In the genomic region with DNA sequence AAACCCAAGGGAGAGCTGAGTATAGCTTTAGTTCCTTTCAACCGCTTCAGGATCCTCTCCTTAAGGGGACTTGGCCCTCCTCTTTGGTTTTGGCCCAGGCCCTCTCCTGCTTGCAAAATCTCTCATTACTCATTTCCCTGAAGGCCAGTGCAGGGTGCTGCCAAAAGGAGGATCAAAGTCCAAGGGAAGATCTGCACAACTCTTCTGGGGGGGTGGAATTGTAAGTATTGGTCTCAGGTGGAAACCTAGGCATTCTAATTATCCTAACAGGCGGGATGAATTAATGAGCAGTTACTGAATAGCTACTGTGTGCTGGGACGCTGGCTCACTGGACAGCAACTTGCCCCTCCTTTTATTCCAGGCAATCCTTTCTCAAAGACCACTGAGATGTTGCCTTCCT, we compare ENCODE assay signal across 11 mouse cellular contexts.
DNase-seq lines count a peak whose midpoint lies in the region; ATAC-seq and TF ChIP-seq lines count a peak whose summit lies in the region.
"Had no signal": no experiment of that assay in that cellular context is flagged by ENCODE, and none has a peak within 500 bp of the region (broad histone marks: within the 10 kb centered on the region; RNA-seq: fewer than 3 reads in every experiment).

No protein-coding gene starts in this region.

- no peaks in the 10 kb centered on the region for H3K27me3 ChIP-seq in liver, adult 2 months (ENCODE audit: control insufficient read depth, insufficient read depth, low read length)
- no peaks in the 10 kb centered on the region for H3K27me3 ChIP-seq in liver, postnatal 0 days (ENCODE audit: insufficient read depth, low read length)
- H3K27me3 ChIP-seq: neural tube, embryonic 13.5 days had no signal

- H3K4me2 ChIP-seq in liver, postnatal 0 days (ENCODE audit: low read depth, low read length) = no peak overlapping the region
- H3K4me2 ChIP-seq: neural tube, embryonic 13.5 days had no signal

- TF ChIP-seq EP300 in liver, postnatal 0 days (IDR thresholded peaks at IDR 0.05; ENCODE audit: low read depth) = no peak

- 67% methylated on average over 3 of the region's 3 CpGs for WGBS in liver, adult 2 months
- WGBS in liver, postnatal 0 days (ENCODE audit: insufficient replicate concordance) = 66% methylated on average over 3 of the region's 3 CpGs

- H3K79me2 ChIP-seq in liver, adult 2 months (ENCODE audit: control insufficient read depth, insufficient read depth, low read length) = no peaks in the 10 kb centered on the region

- no peaks in the 10 kb centered on the region for H3K36me3 ChIP-seq in liver, adult 2 months (ENCODE audit: control insufficient read depth, insufficient read depth, low read length)
- H3K36me3 ChIP-seq in liver, postnatal 0 days (replicated peaks; ENCODE audit: insufficient read depth, low read length) = no peaks in the 10 kb centered on the region
- H3K36me3 ChIP-seq: forebrain, embryonic 10.5 days; G1E; neural tube, embryonic 13.5 days had no signal

- peaks cover 15% of the 10 kb centered on the region for H3K4me1 ChIP-seq in liver, adult 2 months (ENCODE audit: control insufficient read depth, insufficient read depth, low read length)
- no peaks in the 10 kb centered on the region for H3K4me1 ChIP-seq in liver, postnatal 0 days (ENCODE audit: insufficient read depth)

- H3K4me3 ChIP-seq in liver, adult 2 months (ENCODE audit: insufficient read depth, low read depth, low read length) = no peak overlapping the region
- no peak overlapping the region for H3K4me3 ChIP-seq in liver, postnatal 0 days (ENCODE audit: low read depth, low read length)
- H3K4me3 ChIP-seq: forebrain, embryonic 10.5 days; neural tube, embryonic 13.5 days had no signal

- DNase-seq in liver, adult 2 months (ENCODE audit: extremely low read depth, low read depth, low spot score) = peak; percentile 73
- DNase-seq in liver, postnatal 0 days = no peak
- peak; percentile 25 for DNase-seq in 3T3-L1 (ENCODE audit: low read depth, low spot score)
- peak; percentile 80 for DNase-seq in NIH3T3 (ENCODE audit: low read depth)
- DNase-seq in kidney, adult 18-20 months = peak; percentile 43
- DNase-seq in left cerebral cortex, adult 8-10 months (ENCODE audit: low spot score in 2 of 2) = no peak
- DNase-seq in right cerebral cortex, postnatal 14 days = no peak
- DNase-seq: thymus, postnatal 25 days had no signal

- no peak overlapping the region for H3K27ac ChIP-seq in liver, adult 2 months (replicated peaks; ENCODE audit: insufficient read depth, low read depth, low read length)
- no peak overlapping the region for H3K27ac ChIP-seq in liver, postnatal 0 days (ENCODE audit: low read depth)
- H3K27ac ChIP-seq: forebrain, embryonic 10.5 days; neural tube, embryonic 13.5 days had no signal

- H3K9ac ChIP-seq in liver, adult 2 months (ENCODE audit: low read depth, low read length) = no peak overlapping the region
- H3K9ac ChIP-seq in liver, postnatal 0 days (replicated peaks) = no peak overlapping the region
- H3K9ac ChIP-seq: neural tube, embryonic 13.5 days had no signal

- no peak for TF ChIP-seq CTCF in liver, adult 2 months (IDR thresholded peaks at IDR 0.05; ENCODE audit: low read depth, low read length)
- no peak for TF ChIP-seq CTCF in liver, postnatal 0 days (IDR thresholded peaks at IDR 0.05; ENCODE audit: low read depth)

- no peaks in the 10 kb centered on the region for H3K9me3 ChIP-seq in liver, postnatal 0 days (ENCODE audit: low read length)
- H3K9me3 ChIP-seq: forebrain, embryonic 10.5 days; G1E; neural tube, embryonic 13.5 days had no signal

- TF ChIP-seq POLR2A in liver, adult 2 months (IDR thresholded peaks at IDR 0.05; ENCODE audit: extremely low read depth, insufficient read depth, low read length) = no peak

- ATAC-seq in liver, postnatal 0 days = no peak

Comparison
In these comparisons a context has a peak if more than half of its experiments do, and no peak if none do; other contexts are left out.
1. DNase-seq: peak in liver, adult 2 months (single experiment), 3T3-L1 (single experiment), NIH3T3 (single experiment) and kidney, adult 18-20 months (single experiment); none in liver, postnatal 0 days (single experiment), left cerebral cortex, adult 8-10 months (0 of 2) and right cerebral cortex, postnatal 14 days (single experiment).